Mouse (Mus musculus): ENCODE measurements around the gene Pus10.
"Not testable (repeated sequence)": the region's sequence is repeated elsewhere in the genome, so short reads cannot be mapped to it uniquely, and the experiment has no call there.

Gene Pus10

DNA sequence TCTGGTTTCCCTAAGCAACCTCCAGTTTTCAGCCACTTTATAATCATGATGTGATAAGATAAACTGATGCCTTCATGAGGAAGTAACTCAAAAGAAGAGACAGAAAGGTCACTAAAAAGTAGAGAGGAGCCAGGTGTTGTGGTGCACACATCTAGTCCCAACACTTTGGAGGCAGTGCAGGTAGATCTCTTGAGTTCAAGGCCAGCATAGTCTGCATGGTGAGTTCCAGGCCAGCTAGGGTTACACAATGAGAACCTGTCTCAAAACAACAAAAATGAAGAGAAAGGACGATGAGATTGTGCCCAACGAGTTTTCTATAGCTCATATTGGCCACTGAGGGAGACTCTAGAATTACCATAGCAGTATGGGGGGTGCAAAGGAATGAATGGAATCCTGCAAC is 33.1 kb downstream of the Pus10 start:
- no peak for DNase-seq

DNA sequence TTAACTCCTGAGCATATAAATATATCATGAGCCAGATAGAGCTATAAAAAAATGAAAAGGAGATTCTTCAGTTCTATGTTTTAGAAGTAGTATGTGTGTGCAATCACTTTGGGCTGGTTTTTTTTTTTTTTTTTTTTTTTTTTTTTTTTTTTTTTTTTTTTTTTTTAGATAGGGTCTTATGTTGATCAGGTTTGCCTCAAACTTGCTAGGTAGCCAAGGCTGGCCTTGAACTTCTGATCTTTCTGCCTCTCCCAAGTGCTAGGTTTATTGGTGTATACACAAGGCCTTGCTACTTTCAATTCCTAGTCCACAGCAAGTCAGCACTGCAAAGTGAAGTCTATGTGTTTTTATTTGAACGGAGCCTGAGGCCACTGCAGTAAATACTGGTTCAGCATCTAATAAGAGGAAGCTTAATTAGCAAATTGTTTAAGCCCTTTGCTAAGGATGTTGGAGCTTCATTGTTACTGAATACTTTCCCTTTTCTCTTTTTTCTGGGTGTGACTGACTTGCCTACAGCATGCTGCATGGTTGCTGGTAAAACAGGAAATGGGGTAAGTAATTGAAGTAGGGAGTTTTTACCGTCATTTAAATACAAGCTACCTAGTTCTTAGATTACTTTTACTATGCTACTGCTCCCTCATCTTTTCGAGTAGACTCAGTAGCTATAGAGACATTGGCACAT is 34.1 kb downstream of the Pus10 start:
- no peak for DNase-seq

DNA sequence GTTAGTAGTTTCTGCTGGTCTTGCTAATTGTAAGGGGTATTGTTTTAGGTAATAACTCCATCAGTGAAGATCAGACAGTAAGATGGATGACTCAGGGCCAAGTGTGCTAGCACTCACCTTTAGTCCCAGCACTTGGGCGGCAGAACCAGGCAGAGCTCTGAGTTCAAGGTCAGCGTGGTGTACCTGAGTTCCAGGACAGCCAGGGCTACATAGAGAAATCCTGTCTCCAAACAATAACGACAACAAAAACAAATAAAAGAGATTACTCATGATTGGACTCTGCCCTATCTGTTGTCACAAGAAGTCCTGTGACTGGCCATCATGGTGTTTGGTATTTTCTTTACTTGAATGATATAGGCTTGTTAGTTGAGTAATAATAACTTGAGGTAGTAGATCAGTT is 36.4 kb downstream of the Pus10 start:
- no peak for DNase-seq

DNA sequence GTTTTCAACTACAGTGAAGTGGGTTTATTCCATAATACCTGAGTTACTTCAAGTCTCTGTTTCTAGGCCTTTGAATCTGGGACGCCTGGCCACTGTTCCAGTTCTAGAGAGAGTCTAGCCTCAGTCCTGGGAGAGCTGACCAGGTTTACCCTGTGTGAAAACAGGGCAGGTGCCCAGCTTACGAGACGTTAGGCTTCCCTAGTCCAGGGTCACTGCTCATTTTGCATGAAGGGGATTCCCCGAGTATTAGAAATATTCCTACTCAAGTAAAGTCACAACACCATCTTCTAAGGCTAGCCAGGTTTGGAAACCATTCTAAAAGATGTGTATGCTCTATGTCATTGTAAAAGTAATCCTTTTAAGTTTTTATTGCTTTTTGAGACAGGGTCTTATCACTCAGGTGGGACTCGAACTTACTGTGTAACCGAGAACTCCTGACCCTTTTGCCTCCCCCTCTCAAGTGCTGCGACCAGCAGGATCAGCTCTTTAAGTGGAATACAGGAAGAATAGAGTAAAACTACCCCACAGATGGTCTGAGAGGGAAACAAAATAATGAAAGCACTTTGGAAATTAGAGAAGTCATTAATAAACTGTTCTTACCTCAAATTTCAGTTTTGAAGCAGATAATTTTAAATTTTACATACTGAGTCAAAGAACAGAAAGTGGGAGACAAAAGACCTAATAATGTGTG is 39.3 kb downstream of the Pus10 start:
- no peak for DNase-seq

DNA sequence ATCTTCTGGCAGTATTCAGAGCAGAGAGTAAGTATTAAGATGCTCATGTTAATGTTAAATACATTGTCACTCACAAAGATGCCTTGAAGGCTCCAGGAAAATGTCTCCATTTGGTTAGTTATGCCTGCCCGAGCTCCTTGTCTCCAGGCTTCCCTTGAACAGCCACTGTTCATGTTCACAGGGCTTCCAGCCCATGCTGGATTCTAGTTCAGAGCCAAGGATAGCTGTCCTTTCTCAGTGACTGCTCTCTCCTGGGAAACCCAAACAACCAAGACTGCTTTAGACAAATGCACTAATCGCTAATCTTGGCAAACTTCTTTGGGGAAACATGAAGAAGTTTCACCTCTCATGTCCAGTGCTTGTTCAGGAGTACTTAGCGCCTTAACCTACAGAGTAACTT is 46.8 kb downstream of the Pus10 start:
- no peak for DNase-seq

DNA sequence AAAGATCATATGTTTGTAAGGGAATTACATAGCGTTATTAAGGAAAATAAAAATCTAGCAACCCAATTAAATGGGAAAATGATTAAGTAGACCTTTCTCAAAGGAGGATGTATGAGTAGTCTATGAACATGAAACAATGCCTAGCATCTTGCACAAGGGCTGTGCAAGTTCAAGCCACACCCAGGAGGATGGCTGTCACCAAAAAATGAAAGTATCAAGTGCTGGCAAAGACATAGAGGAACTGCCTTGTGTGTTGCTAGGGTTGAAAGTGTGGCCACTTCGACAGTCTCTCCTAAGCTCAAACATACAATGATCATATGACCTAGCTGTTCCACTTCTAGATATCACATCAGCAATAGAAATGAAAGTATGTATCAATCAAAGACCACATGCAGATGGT is 53.4 kb downstream of the Pus10 start:
- DNase-seq, result no peak

DNA sequence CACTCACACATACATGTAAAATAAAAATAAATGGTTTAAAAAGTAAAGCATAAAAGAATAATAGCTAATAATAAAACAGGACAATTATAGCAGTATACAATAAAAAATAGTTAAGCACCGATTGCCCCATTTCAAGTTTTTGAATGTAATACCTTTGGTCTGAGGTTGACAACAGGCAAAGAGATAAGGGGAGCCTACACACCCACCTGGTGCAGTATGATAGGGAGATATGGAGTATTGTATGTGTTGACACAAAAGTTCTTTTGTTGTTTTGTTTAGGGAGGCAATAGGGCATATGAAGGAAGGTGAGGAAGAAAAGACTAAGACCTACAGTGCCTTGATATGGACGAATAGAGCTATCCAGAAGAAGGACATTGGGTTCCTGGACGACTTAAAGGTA is 54.4 kb downstream of the Pus10 start:
- DNase-seq, result no peak

DNA sequence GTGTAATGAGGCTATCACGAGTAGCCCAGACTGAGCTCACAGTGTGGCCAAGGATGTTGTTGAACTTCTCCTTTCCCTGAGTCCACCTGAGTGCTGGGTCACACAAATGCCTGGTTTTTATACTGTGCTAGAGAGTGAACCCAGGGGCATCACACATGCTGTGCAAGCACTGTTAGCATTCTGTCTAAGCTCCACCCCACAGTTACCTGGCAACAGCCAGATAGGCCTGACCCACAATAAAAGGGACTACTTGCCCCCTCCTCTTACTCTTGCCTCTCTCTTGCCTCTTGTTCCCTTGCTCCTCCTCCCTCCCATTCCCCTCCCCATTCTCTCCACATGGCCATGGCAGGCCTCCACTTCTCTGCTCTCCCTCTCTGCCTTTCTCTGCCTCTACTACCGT is 56.9 kb downstream of the Pus10 start:
- no peak for DNase-seq

DNA sequence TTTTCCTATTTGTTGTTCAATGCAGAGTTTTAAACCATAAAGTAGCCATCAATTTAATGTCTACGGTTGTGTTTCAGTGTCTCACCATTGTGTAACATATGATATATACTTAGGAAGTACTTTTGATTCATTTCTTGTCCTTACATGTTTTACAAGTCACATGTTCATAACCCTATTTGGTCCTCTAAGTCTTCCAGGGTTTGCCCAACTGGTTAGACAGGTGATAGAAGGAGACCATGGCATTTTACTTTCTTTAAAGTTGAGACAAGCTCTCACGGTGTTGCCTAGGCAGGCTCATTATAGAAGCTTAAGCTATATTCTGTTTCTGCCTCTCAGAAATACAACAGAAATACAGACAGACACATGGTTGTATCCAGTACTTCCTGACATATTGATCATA is 60.4 kb downstream of the Pus10 start:
- DNase-seq, result no peak

DNA sequence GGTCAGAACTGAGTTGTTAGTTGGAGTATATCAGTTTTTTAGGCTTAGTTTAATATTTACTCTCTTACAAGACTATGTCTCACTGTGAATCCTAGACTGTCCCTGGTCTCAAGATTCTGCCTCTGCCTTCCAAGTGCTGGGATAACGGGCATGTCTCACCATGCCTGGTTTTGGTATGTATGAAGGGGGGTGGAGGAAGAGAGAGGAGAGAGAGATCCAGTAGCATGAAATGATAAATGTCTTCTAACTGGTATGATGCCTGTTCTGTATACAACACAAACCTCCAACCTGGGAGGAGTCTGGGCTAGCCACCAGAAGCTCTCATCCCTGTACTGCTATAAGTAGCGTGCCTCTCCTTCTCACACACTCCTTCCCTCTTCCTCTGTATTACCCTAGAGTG is 61.0 kb downstream of the Pus10 start:
- no peak for DNase-seq

DNA sequence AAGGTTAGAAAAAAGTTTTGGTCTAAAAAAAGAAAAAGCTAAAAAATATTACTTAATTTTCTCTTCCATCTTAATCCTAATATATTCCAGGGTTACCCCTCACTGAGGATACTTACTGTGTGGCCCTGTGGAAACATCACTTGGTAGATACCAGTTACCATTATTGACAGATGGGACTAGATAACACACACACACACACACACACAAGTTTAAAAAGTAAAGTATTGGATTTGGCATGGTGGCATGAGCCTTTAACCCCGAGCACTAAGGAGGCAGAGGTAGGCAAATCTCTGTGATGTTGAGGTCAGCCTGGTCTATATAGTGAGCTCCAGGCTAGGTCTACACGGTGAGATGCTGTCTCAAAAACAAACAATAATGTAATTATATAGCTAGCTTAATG is 62.7 kb downstream of the Pus10 start:
- DNase-seq, result no peak

DNA sequence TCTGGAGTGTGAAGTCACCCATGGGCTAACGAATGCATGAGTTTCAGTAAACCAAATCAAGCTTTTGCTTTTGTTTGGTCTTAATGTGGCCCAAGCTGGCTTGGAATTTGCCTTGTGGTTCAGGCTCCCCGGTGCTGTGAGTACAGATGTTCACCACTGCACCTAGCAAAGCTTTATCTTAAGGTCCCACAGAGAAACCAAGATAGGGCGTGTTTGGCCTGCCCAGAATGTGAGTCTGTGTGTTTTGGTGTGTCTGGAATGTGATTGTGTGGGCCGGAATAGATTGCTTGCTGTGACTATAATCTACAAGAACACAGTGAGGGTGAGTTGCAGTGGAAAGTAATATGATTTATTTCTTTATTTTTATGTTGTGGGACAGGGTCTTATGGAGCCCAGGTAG is 64.6 kb downstream of the Pus10 start:
- DNase-seq, result no peak

DNA sequence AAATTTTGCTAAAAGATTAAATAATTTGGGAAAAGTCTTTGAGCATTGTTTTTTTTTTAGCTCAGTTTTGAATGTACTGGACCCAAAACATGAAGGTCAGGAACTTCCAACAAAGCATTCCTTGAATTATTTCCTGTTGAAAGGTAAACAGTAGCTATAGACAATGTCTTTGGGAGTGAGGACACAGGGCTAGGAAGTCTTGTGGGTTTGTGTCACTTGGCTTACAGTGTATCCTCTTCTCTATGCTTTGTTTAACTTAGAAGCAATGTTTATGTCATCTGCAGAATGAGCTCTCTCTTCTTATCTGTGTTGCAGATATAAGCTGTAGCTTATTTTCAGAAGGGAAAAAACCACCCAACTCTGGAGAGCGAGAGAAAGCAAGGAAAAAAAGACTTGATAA is 67.4 kb downstream of the Pus10 start:
- no peak for DNase-seq

DNA sequence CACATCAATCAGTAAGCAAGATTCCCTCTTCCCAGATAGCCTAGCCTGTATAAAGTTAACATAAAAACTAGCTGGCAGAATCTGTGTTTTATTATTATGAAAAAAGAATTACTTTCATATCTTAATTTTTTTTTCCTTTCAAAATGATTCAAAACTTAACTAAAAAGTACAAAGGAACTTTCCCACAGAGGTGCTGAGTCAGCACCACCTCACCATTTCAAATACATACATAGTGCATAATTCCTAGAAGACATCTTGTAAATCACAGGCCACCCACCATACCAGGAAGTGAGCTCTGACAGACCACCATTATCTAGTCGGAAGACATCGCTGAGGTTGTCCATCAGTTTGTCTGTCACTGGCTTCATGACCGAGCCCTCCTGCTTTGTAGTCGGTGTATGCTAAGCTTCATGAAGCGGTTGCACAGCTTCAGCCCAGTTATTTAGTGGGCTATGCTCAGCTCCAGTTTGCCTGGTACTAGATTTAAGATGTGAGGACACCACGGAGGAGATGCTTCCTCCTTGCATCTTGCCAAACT is 69.3 kb downstream of the Pus10 start:
- no peak for DNase-seq

DNA sequence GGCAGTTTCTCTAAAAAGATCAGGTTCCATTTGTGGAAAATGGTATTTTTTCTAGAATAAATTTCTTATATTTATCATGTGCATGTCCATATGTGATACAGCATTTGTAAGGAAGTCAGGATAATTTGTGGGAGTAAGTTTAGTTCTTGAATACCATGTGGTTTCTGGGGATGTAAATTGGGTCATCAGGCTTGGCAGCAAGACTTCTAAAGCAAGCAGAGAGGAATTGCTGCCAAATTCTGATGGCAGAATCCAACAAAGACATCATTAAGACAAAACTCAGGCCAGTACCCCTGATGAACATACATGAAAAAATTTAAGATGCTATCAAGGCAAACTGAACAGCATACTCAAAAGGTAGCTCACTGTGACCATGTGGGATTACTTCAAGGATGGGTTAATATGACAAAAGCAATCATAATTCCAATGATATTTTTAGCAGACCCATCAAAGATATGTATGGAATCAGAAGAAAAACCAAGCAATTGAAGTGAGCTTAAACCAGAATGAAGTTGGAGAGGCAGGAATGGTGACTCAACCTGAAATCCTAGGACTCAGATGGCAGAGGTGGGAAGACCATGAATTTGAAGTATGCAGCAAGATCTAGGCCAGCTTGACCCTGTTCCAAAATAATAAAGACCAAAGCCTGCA is 70.5 kb downstream of the Pus10 start:
- no peak for DNase-seq

DNA sequence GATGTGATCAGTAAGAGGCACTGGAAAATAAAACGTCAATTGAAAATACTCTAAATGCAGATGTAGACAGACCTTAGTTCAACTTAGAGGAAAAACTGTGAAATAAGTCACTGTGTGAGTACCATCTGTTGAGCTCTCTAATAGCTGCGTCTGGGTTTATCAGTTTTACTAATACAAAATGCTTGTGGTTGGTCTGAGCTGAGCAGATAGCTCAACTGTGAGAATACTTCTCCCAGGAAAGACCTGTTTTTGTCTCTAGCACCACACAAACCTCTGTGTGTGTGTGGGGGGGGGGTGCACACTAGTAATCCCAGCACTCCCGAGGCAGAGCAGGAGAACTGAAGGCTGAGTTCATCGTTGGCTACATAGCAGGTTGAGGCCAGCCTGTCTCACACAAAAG is 75.4 kb downstream of the Pus10 start:
- no peak for DNase-seq

DNA sequence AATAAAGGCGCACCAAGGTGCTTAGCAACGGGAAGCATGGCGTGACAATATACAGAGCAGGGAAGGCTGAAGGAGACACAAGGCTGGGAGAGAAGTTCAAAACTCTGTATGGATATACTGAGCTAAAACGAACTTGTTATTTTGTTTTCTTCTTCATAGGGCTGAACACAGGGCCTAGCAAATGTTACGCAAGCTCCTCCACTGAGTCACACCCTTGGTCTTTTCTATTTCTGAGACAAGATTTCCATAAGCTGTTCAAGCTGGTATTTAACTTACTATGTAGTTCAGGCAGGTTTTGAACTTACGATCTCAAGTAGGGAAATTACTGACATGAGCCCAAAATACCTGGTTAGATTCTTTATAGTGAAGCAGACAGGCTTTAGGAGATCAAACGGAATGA is 75.9 kb downstream of the Pus10 start:
- no peak for DNase-seq

DNA sequence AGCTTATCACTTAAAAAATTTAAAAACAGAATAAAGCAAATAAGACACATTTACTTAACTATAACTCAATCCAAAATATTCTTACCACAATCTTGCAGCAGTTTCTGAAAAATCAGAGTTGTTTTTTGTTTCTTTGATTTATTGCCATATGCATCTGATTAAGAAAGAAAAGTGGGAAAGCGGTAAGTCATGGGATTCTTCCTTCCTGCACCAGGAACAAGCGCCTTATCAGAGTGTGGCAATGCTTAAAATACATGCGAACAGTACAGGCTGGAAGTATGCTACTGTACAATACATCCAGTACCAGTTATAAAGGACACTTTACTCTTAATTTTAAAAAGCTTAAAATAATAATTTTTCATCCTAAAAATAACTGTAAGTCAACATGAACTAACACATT is 78.9 kb downstream of the Pus10 start:
- no peak for DNase-seq

DNA sequence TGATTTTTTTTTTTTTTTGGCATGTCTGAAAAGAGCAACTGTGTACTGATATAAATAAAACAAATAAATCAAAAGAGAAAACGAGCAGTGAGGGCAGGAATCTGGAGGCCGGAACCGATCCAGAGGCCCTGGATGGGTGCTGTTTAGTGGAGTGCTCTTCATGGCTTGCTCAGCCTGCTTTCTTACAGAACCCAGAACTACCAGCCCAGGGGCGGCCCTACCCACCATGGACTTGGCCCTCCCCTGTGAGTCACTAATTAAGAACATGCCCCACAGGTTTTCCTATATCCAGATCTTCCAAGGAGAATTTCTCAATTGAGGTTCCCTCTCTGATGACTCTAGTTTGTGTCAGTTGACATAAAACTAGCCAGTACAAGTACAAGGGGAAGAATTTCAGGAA is 80.6 kb downstream of the Pus10 start:
- DNase-seq, result no peak

DNA sequence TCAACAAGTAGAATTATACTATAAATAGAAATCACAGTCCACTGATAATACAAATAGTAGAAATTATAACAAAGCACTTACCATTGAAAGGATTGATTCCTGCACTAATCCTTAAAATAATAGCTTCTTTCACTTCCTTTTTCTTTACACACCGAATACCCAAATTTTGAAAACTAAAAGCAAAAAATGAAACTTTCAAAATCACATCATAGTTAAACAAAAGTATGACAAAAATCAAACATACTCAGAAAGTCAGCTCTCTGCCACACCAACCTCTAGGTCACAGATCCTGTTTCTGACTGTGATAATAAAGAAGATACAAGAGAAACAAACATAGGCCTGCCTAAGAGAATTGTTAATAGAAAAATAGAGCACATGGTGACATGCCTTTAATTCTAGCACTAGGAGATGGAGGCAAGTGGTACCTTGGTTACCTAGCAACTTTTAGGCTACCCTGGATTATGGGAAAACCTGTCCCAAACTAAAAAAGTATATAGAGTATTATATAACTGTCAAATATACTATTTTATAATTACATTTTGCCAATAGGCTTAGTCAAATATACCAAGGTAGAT is 87.7 kb downstream of the Pus10 start:
- no peak for DNase-seq

DNA sequence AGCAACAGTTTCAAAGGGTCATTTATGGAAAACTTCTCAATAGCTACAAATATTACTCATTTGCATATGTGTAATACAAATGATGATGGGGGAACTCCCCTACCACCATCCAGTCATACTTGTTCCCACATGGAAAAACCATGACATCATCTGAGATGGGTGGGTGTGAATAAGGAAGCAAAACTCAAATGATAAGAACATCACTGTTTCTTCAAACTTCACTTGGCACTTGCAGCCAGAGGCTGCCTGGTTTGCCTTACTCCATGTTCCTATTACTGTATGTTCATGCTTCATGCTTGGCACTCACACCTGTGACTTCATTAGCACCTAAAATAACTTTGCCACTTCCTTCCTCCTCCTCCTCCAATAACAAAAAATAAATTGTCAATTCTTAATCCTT is 88.9 kb downstream of the Pus10 start:
- DNase-seq, result no peak

DNA sequence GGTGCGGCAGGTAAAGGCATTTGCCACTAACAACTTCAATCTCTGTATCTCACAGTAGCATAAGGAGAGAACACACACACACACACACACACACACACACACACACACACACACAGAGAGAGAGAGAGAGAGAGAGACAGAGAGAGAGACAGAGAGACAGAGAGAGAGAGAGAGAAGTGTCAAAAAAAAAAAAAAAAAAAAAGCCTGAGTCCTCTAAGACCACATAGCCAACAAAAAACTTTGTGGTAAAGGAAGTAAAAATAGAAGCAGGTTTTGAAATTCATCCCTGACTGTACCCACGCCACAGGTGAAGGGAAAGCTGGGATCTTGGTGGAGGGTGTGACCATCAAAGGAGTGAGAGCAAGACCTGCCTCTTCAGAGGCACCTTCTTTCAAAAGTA is 92.7 kb downstream of the Pus10 start:
- no peak for DNase-seq

DNA sequence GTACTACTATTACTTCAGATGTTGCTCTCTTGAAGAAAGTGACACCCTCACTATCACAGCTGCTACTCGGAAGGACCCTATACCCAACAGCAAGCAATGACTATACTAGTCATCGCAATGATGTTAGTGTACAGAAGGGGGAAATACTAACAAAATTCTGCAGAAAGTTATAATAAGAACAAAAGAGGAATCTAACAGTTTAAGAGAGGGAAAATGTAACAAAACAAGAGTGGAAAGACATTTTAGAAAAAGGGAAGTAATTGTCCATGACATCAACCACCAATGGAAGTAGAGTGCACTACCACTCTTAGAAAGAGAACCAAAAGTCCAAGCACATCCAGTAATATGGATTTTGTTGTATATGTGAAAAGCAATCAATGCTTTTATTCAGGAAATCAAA is 97.2 kb downstream of the Pus10 start:
- no peak for DNase-seq

DNA sequence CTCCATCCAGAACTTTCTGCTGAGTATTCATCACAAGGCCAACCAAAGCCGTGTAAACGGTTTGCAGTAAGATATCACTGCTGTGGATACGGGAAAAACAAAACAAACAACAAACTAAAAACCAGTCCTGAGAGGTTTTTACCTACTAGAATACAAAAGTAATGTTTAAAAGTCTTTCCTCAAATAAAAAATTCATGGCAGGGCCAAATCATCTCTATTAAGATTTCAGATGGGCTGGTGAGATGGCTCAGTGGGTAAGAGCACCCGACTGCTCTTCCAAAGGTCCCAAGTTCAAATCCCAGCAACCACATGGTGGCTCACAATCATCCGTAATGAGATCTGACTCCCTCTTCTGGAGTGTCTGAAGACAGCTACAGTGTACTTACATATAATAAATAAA is 101.9 kb downstream of the Pus10 start:
- not testable (repeated sequence) for DNase-seq

Data from kidney, adult 9 months (tissue).